Mouse (Mus musculus) heart, embryonic 14.5 days (tissue): ENCODE measurements around the gene Carm1. TPM values are rescaled to one million over a fixed set of nuclear protein-coding genes. Genes with fewer than 3 reads are reported as not detected.

Source experiments
- ATAC-seq: fragments of 200-750 bp; cut with Nextera tagmentation; 2 replicates; pipeline ENCODE4 v1.8.0; 2017; ENCODE audit warnings: low read depth, moderate TSS enrichment; ENCODE audit not compliant: insufficient number of reproducible peaks, insufficient read depth, low FRiP score
- H3K27ac ChIP-seq, 2 experiments: fragments of 200-500 bp in 1 of 2; fragments of 300-500 bp in 1 of 2; sonication (generic) in 1 of 2; replicated peaks in 1 of 2; 2 replicates each; pipeline ENCODE4 v1.5.1; 2012 to 2014; ENCODE audit warnings: low read depth in 2 of 2, low read length in 2 of 2, control low read depth in 1 of 2, mild to moderate bottlenecking in 1 of 2, mixed read lengths in 1 of 2; ENCODE audit not compliant: control insufficient read depth in 1 of 2, insufficient read depth in 1 of 2
- H3K27me3 ChIP-seq: fragments of 300-500 bp; sonication (generic); 2 replicates; pipeline ENCODE4 v1.6.1; 2014; ENCODE audit warnings: mild to moderate bottlenecking, low read length, control low read depth; ENCODE audit not compliant: control insufficient read depth, insufficient read depth
- H3K36me3 ChIP-seq: fragments of 300-500 bp; sonication (generic); 2 replicates; pipeline ENCODE4 v1.6.1; 2014; ENCODE audit warnings: mild to moderate bottlenecking, control low read depth, low read length, mixed read lengths; ENCODE audit not compliant: control insufficient read depth, insufficient read depth
- H3K4me1 ChIP-seq, 2 experiments: fragments of 200-500 bp in 1 of 2; fragments of 300-500 bp in 1 of 2; sonication (generic) in 1 of 2; 2 replicates each; pipeline ENCODE4 v1.6.1; 2012 to 2014; ENCODE audit warnings: low read length in 2 of 2, control low read depth in 1 of 2, mixed read lengths in 1 of 2; ENCODE audit not compliant: control insufficient read depth in 2 of 2, insufficient read depth in 2 of 2
- H3K4me2 ChIP-seq: fragments of 300-500 bp; sonication (generic); 2 replicates; pipeline ENCODE4 v1.6.1; 2014; ENCODE audit warnings: mild to moderate bottlenecking, low read length
- H3K4me3 ChIP-seq, 2 experiments: fragments of 200-500 bp in 1 of 2; fragments of 300-500 bp in 1 of 2; sonication (generic) in 1 of 2; 2 replicates each; pipeline ENCODE4 v1.5.1; 2012 to 2014; ENCODE audit warnings: low read length in 2 of 2, mild to moderate bottlenecking in 2 of 2, control low read depth in 1 of 2, low read depth in 1 of 2, moderate library complexity in 1 of 2; ENCODE audit not compliant: control insufficient read depth in 1 of 2, insufficient read depth in 1 of 2
- H3K9ac ChIP-seq: fragments of 300-500 bp; sonication (generic); 2 replicates; pipeline ENCODE4 v1.6.1; 2014; ENCODE audit warnings: mild to moderate bottlenecking, low read length
- H3K9me3 ChIP-seq: fragments of 300-500 bp; sonication (generic); 2 replicates; pipeline ENCODE4 v1.6.1; 2016; ENCODE audit warnings: low read length, control low read depth; ENCODE audit not compliant: control insufficient read depth
- WGBS: fragments of 180-500 bp; shearing (Covaris S2); extraction: QIAGEN DNeasy Blood & Tissue Kit; methylation state at CpG from one replicate; pipeline ENCODE4 v1.1.7; 2014; 5-methylcytosine and 5-hydroxymethylcytosine counted together
- polyA plus RNA-seq: library from polyadenylated mRNA; unstranded; fragments of >200 nt; fragmentation: Nextera tagmentation; extraction: Ambion mirVana; gene quantifications from 2 replicates; pipeline ENCODE4 v1.2.1, GENCODE M21; 2014

The Carm1 gene
- 38.1 and 41.0 TPM in 2 replicates for polyA plus RNA-seq

DNA sequence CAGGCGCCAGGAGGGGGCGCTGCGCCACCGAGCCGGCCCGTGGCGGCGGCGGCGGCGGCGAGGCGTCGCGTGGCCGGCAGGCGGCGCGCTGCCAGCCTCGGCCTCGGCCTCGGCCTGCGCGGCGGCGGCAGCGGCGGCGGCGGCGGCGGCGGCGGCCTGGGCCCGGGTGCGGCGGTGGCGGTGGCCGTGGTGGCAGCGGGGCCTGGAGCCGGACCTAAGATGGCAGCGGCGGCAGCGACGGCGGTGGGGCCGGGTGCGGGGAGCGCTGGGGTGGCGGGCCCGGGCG lies at the start of gene Carm1:
TSS of gene Carm1 (plus strand) at position 106 of the 286 bp plus-strand sequence.
- peaks cover 17% of the 10 kb centered on the region for H3K36me3 ChIP-seq
- peak within 1 kb of the TSS; percentile 96 for H3K9ac ChIP-seq
- H3K27ac ChIP-seq: peak within 1 kb of the TSS; percentile 98 to 99
- no peak for ATAC-seq
- no peaks in the 10 kb centered on the region for H3K9me3 ChIP-seq
- no peaks in the 10 kb centered on the region for H3K27me3 ChIP-seq
- peak within 1 kb of the TSS; percentile 80 to 95 for H3K4me3 ChIP-seq
- under 1% methylated on average over 50 of the region's 52 CpGs for WGBS
- peaks cover 7 to 13% of the 10 kb centered on the region in 2 experiments for H3K4me1 ChIP-seq
- peak within 1 kb of the TSS; percentile 74 for H3K4me2 ChIP-seq

DNA sequence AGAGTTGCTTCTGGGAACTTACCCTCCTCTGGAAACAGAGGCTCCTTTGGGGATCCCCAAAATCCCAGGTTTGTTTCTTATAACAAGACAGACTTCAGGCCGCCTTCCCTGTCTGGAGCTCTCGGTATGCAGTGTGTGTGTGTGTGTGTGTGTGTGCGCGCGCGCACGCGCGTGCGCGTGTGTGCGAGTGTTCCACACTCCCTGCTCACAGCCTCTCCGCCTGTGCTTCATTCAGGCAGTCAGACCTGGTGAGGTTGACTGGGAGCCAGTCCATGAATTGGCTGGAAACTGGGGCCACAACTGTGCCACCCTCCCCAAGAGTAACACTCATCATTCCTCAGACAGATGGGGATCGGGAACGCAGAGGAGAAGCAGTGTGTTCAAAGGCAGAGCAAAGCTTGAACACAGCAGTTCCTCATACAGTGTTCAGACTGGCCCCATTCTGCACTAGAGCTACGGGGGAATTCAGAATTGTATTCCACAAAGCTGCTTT lies 49.6 kb upstream of the Carm1 start:
- H3K9me3 ChIP-seq: no peaks in the 10 kb centered on the region
- no peak overlapping the region for H3K9ac ChIP-seq
- no peak overlapping the region for H3K4me2 ChIP-seq
- H3K36me3 ChIP-seq: peaks cover 62% of the 10 kb centered on the region
- ATAC-seq: no peak
- 95% methylated on average over 16 of the region's 16 CpGs for WGBS
- peak overlapping the region in 1 of 2 experiments; percentile 50; a peak in 2 of 4 replicates for H3K27ac ChIP-seq
- no peaks in the 10 kb centered on the region for H3K27me3 ChIP-seq
- H3K4me3 ChIP-seq: no peak overlapping the region
- H3K4me1 ChIP-seq: no peaks in the 10 kb centered on the region

DNA sequence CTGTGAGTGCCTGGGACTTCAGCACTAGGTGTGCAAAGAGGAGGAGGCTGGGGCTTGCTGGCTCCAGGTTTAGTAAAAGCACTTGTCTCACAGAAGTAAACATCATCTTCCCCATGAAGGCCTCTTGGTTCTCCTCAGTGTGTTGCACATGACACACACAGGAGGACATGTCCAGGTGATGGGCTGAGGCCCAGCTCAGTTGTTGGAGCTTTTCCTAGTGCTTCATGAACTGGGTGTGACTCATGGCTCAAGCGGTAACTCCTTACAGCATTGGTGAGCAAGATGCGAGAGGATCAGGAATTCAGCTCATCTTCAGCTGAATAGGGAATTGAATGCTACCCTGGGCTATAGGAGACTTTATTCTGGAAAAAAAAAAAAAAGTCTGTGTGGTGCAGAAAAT lies 49.0 kb upstream of the Carm1 start:
- no peak for ATAC-seq
- no peaks in the 10 kb centered on the region for H3K4me1 ChIP-seq
- 89% methylated on average over 2 of the region's 2 CpGs for WGBS
- no peak overlapping the region for H3K4me3 ChIP-seq
- H3K9ac ChIP-seq: no peak overlapping the region
- no peak overlapping the region for H3K4me2 ChIP-seq
- H3K27me3 ChIP-seq: no peaks in the 10 kb centered on the region
- H3K27ac ChIP-seq: peak overlapping the region in 1 of 2 experiments; percentile 50; a peak in 1 of 4 replicates
- H3K9me3 ChIP-seq: no peaks in the 10 kb centered on the region
- H3K36me3 ChIP-seq: peaks cover 61% of the 10 kb centered on the region

DNA sequence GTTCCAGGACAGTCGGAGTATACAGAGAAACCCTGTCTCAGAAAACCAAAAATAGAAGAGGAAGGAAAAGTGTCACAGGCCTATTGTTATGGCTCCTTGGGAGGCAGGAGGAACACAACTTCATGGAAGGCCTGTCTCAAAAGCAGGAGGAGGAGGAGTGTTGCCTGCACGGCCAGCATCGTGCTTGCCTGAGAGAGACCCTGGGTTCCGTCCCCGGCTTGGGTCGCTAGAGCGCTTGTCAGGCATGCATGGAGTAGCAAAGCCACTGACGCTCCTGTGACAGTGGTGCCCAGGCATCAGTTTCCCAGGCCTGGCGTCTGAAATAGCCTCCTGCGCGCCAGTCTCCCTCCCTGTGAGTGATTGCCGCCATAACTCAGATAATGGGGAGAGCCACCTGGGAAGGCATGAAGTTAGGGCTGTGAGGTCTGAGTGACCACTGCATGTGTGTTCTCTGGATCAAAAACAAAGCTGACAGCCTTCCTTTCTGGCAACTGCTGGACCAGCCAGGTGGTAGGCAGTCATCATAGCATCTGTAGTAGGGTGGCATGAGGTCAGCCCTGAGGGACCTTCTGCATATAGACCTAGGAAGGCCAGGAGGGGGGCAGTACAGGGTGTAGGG lies 48.3 kb upstream of the Carm1 start:
- H3K9ac ChIP-seq: no peak overlapping the region
- no peak overlapping the region for H3K4me3 ChIP-seq
- H3K9me3 ChIP-seq: no peaks in the 10 kb centered on the region
- no peak for ATAC-seq
- H3K36me3 ChIP-seq: peaks cover 63% of the 10 kb centered on the region
- H3K4me2 ChIP-seq: no peak overlapping the region
- WGBS: 86% methylated on average over 12 of the region's 12 CpGs
- no peak overlapping the region for H3K27ac ChIP-seq
- no peaks in the 10 kb centered on the region for H3K4me1 ChIP-seq
- H3K27me3 ChIP-seq: no peaks in the 10 kb centered on the region

DNA sequence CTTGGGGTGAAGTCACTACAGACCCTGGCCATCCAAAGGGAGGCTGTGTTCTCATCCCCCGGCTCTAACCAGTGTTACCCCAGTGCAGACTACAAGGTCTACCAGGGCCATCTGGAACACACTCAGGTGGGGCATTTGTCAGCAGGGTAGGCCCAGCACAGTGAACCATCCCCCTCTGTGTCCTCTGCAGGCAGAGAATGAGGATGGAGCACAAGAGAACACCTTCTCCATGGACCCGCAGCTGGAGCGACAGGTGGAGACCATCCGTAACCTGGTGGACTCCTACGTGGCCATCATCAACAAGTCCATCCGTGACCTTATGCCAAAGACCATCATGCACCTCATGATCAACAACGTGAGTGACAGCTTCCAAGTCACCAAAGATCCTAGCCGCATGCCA lies 43.3 kb upstream of the Carm1 start:
- H3K4me2 ChIP-seq: no peak overlapping the region
- H3K4me1 ChIP-seq: no peaks in the 10 kb centered on the region
- H3K36me3 ChIP-seq: peaks cover 73% of the 10 kb centered on the region
- H3K9ac ChIP-seq: no peak overlapping the region
- ATAC-seq: no peak
- H3K27ac ChIP-seq: no peak overlapping the region
- 95% methylated on average over 8 of the region's 8 CpGs for WGBS
- no peaks in the 10 kb centered on the region for H3K27me3 ChIP-seq
- H3K9me3 ChIP-seq: no peaks in the 10 kb centered on the region
- no peak overlapping the region for H3K4me3 ChIP-seq

DNA sequence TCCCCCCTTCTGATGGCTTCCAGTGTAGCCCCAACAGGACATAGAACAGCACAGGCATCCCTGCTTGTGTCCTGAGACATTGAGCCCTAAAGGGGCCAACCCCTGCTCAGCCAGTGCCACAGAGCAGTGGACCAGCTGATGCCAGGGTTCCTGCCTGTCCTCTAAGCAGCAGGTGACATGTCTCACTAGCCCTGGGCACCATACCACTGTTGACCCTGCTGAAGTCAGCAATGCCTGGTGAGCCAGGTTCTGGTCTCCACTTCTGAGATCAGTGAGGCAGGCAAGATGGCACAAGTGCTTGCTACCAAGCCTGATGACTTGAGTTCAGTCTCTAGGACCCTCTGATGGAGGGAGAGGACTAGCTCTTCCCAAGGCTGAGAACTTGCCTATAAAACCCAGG lies 40.9 kb upstream of the Carm1 start:
- no peaks in the 10 kb centered on the region for H3K9me3 ChIP-seq
- no peak overlapping the region for H3K4me2 ChIP-seq
- no peak overlapping the region for H3K4me3 ChIP-seq
- H3K27me3 ChIP-seq: no peaks in the 10 kb centered on the region
- peaks cover 6 to 8% of the 10 kb centered on the region in 2 experiments; a peak in 3 of 4 replicates for H3K4me1 ChIP-seq
- no peak overlapping the region for H3K9ac ChIP-seq
- H3K27ac ChIP-seq: no peak overlapping the region
- H3K36me3 ChIP-seq: peaks cover 66% of the 10 kb centered on the region
- ATAC-seq: no peak

DNA sequence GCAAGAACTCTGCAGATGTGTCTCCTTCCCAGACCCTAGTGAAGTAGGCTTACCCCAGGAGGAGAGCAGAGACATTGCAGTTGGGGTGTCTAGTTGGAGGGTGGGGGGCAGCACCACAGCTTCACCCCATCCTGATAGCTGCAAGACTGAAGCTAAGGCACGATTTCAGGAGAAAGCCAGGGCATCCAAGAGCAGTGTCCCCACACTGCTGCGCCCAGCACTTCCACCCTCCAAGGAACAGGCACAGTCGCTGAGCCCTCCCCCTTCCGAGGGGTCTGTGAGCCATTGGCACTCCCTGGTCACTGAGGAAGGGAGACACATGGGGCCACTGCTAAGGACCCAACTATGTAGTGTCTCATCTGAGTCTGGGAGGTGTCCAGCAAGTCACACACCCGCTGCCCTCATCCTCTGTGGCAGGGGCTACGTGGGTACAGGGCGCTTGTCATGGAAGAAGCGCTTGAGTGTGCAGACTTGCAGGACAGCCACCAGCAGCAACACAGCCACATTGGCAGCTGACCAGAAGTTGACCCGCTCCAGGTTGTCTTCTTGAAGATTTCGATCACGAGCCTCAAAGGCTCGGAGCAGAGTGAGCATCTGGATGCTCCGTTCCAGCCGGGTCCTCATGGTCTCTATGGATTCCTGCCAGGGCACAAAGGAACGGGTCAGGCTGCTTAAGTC lies 38.8 kb upstream of the Carm1 start:
- H3K9me3 ChIP-seq: no peaks in the 10 kb centered on the region
- no peak overlapping the region for H3K4me3 ChIP-seq
- H3K27me3 ChIP-seq: no peaks in the 10 kb centered on the region
- no peak overlapping the region for H3K9ac ChIP-seq
- no peak overlapping the region for H3K4me2 ChIP-seq
- H3K4me1 ChIP-seq: peaks cover 10 to 12% of the 10 kb centered on the region in 2 experiments
- ATAC-seq: no peak
- H3K27ac ChIP-seq: no peak overlapping the region
- 92% methylated on average over 15 of the region's 15 CpGs for WGBS
- H3K36me3 ChIP-seq: peaks cover 60% of the 10 kb centered on the region
